Mouse (Mus musculus) olfactory bulb, adult 2 months (tissue): ENCODE measurements around the gene Maz. TPM values are rescaled to one million over a fixed set of nuclear protein-coding genes. Genes with fewer than 3 reads are reported as not detected.

Experiments used
- H3K27ac ChIP-seq: fragments of 200-500 bp; 2 replicates; pipeline ENCODE4 v1.5.1; 2012; ENCODE audit warnings: low read depth, low read length; ENCODE audit not compliant: insufficient read depth
- H3K4me1 ChIP-seq: fragments of 200-500 bp; 2 replicates; pipeline ENCODE4 v1.6.1; 2012; ENCODE audit warnings: low read length; ENCODE audit not compliant: control insufficient read depth, insufficient read depth
- H3K4me3 ChIP-seq: fragments of 200-500 bp; 2 replicates; pipeline ENCODE4 v1.5.1; 2012; ENCODE audit warnings: mild to moderate bottlenecking, low read depth, low read length, moderate library complexity; ENCODE audit not compliant: insufficient read depth
- CTCF ChIP-seq: fragments of 200-500 bp; IDR thresholded peaks from 2 replicates; pipeline ENCODE4 v1.5.1; 2012; ENCODE audit warnings: low read depth, mild to moderate bottlenecking, low read length, moderate library complexity; ENCODE audit not compliant: insufficient read depth
- POLR2A ChIP-seq: fragments of 200-500 bp; IDR thresholded peaks from 2 replicates; pipeline ENCODE4 v1.6.1; 2012; ENCODE audit warnings: mild to moderate bottlenecking, low read depth, low read length, moderate library complexity; ENCODE audit not compliant: insufficient read depth
- WGBS: fragments of 180-500 bp; shearing (Covaris S2); methylation state at CpG from one replicate; pipeline ENCODE4 v1.1.7; 2018; 5-methylcytosine and 5-hydroxymethylcytosine counted together
- polyA plus RNA-seq: library from polyadenylated mRNA; stranded (reverse); fragments of >200 nt; gene quantifications from 2 replicates; pipeline ENCODE4 v1.2.4, GENCODE M21; 2012; ENCODE audit warnings: low replicate concordance; ENCODE audit not compliant: missing spikeins, insufficient read depth, insufficient read length

The Maz gene
- polyA plus RNA-seq, 1 experiment: 437 TPM

DNA sequence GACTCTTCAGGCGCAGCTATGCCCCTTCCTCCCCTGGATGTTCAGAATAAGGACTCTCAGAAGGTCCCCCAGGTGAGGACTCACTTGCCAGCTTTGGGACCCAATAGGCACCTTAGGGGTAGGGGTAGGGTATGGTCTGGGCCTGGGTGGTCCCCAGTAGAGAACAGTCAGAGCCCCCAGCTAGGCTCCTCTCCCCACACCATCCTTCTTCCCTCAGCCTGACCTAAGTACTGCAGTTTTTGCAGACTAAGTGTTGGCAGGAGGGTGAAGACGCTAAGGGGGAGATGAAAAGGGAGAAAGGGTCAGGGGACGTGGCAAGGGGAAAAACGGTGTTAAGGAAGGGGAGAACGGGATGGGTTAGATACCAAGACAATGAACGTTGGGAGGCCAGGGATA, 8.9 kb downstream of the Maz start:
- no peak overlapping the region for H3K4me3 ChIP-seq
- 0 out of 2 replicates have a peak overlapping the region, but pooled peaks have one; percentile 6 for H3K27ac ChIP-seq
- 28% methylated on average over 6 of the region's 6 CpGs for WGBS
- no peak for TF ChIP-seq CTCF
- no peak for TF ChIP-seq POLR2A
- H3K4me1 ChIP-seq: peaks cover 67% of the 10 kb centered on the region

DNA sequence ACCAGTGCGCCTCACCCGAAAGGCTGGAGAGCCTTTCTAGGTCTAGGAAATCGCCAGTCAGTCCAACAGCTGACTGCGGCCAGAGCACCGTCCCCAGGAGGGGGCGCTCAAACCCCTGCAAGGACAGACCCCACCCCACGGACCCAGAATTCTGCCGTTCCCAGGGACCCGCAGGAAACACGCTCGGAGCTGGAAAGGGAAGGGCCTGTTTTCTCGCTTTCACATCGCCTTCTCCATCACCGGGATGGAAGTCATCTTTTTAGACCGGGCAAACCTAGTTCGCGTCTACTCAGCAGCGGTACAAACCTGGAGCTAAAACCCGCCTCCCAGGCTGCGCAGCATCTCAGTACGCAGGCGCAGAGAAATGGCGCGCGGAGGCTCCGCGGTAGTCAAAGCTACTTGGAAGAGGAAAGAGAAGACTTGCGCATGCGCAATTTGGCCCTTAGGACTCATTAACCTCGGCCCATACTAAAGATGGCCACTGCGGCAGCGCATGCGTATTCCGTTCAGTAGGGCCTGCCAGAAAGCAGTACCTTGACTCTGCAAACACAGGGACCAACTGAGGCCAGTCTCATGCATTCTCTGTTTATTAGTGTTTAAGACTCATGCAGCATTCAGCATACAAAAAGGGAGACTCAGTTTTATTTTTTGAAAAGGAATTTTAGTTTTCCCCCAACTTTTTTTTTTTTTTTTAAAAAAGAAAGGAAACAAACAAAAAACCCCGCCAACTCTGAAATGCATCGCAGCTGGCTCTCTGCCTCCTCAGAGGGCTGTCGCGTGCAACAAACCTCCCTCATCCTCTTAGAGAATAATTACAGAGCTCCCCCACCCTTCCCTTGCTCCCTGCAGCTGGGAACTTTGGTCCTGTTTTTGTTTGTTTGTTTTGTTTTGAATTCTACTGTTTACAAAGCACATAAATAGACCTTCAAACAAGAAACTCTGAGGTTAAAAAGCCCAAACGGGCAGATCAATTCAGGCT, 9.6 kb downstream of the Maz start, which contains the start of gene Pagr1a:
Pagr1a (minus strand) TSS at position 382 of the 979 bp plus-strand sequence.
- peak within 1 kb of the TSS; percentile 94 for H3K27ac ChIP-seq
- TF ChIP-seq POLR2A (peak; percentile 78), CTCF (peak; percentile 95)
- peaks cover 62% of the 10 kb centered on the region for H3K4me1 ChIP-seq
- under 1% methylated on average over 39 of the region's 39 CpGs for whole genome bisulfite sequencing
- peak within 1 kb of the TSS; percentile 91 for H3K4me3 ChIP-seq

DNA sequence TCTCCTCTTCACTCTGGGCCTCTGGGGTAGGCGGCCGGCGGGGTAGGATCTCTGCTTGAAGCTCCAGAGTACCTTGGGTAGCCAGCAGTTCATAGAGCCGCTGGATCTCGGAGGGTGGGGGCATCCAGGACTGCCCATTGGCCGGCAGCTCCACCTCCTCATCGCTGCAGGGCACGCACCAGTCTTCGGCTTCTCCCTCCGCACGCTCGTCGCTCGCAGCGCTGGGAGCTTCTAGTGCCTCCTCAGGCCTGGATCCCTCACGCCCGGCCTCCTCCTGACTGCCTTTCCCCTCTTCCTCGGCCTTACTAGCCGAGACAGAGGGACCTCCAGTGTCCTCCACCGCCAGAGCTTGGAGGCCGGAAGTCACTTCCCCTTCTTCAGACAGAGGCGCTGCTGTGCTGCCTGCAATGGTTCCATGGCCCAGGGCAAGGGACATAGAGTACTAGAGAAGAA, 10.3 kb downstream of the Maz start:
- Histone ChIP-seq H3K27ac (peak overlapping the region; percentile 94), H3K4me3 (peak overlapping the region; percentile 91), H3K4me1 (peaks cover 58% of the 10 kb centered on the region)
- TF ChIP-seq POLR2A (no peak), CTCF (no peak)
- 0% methylated on average over 22 of the region's 22 CpGs for WGBS

DNA sequence TGATC, 10.6 kb downstream of the Maz start, which contains the start of gene Pagr1b:
Pagr1b (minus strand) TSS at position 4 of the 5 bp plus-strand sequence.
- Histone ChIP-seq H3K4me1 (peaks cover 56% of the 10 kb centered on the region), H3K4me3 (peak within 1 kb of the TSS; percentile 91), H3K27ac (peak within 1 kb of the TSS; percentile 94)
- TF ChIP-seq CTCF (no peak), POLR2A (no peak)

DNA sequence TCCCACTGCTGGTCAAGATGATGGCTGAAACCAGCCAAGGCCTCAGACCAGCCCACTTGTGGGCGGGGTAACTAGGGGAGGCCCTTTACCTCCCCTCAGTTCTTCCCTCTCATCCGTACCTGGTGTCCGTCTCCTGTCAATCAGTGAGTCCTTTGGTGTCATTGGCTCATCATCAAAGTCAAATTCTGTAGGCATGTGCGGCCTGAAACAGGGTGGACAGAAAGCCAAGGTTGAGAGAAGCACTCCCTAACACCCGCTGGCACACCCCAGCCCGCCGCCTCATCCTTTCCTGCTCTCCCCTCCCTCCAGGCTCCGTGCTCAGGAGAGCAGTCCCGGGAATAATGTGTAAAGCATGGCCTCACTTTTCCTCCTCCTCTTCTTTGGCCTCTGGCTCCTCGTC, 10.8 kb downstream of the Maz start:
- WGBS: 1% methylated on average over 10 of the region's 10 CpGs
- H3K4me3 ChIP-seq: peak overlapping the region; percentile 91
- H3K27ac ChIP-seq: peak overlapping the region; percentile 94
- peaks cover 54% of the 10 kb centered on the region for H3K4me1 ChIP-seq
- TF ChIP-seq POLR2A: no peak
- no peak for TF ChIP-seq CTCF

DNA sequence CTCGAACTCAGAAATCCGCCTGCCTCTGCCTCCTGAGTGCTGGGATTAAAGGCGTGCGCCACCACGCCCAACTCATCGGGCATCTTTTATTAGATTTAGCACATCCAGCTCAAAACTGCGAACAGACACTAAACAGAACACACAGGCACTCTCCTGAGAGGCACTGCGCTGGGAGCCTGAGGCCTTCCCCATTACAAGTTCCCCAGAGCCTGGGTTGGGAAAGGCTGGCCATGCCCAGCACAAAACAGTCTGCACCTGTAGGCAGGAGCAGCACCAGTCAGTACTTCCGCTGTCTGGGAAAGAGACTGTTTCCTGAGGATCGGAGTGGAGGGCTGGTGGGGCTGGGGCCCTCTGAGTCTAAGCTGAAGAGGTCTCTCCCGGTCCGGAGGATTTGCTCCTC, 11.8 kb downstream of the Maz start:
- TF ChIP-seq CTCF (no peak), POLR2A (no peak)
- Histone ChIP-seq H3K27ac (no peak overlapping the region), H3K4me3 (no peak overlapping the region), H3K4me1 (peaks cover 52% of the 10 kb centered on the region)
- 89% methylated on average over 12 of the region's 12 CpGs for WGBS

DNA sequence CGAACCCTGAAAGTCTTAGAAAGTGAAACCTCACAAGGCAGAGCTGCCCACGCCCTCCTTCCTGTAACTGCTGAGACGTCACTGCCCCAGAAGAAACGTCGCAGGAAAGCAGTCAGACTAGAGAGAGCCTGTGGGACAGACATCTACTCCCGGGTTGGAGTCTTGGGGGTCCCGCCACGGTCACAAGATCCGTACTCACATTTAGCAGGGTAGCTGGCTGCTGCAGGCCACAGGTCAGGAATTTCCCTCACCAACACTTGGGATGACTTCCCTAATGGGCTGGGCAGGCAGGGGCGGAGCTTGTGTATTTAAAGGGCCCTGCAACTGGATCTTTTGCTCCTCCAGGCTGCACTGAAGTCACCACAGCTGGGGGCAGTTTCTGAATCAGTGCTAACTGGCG, 12.5 kb downstream of the Maz start, which contains the start of gene Mvp:
Mvp (minus strand) TSS at position 302 of the 400 bp plus-strand sequence.
- Histone ChIP-seq H3K4me1 (peaks cover 45% of the 10 kb centered on the region), H3K27ac (no peak within 1 kb of the TSS), H3K4me3 (peak within 1 kb of the TSS; percentile 43)
- 0 out of 2 replicates have a peak, but pooled peaks have one; percentile 14 for TF ChIP-seq POLR2A
- no peak for TF ChIP-seq CTCF
- WGBS: 67% methylated on average over 11 of the region's 11 CpGs

DNA sequence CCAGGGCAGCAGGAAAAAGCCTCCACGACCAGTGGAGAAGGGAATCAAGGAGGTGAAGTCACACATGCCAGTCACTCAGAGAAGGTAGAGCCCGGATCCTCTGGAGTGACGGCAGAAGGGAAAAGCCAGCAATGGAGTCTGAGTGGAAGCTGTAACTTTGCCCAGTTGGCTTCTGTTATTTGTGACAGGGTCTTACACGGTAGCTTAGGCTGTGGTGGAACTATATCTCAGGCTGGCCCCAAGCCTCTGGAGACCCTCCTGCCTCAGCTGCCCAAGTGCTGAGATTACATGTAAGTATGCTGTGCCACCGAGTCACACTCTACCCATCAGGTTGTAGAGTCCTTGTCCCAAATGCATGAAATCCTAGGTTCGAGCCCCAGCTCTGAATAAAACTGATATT, 13.5 kb downstream of the Maz start:
- WGBS: 97% methylated on average over 6 of the region's 6 CpGs
- no peak for TF ChIP-seq CTCF
- no peak for TF ChIP-seq POLR2A
- Histone ChIP-seq H3K4me3 (no peak overlapping the region), H3K4me1 (peaks cover 40% of the 10 kb centered on the region), H3K27ac (no peak overlapping the region)

DNA sequence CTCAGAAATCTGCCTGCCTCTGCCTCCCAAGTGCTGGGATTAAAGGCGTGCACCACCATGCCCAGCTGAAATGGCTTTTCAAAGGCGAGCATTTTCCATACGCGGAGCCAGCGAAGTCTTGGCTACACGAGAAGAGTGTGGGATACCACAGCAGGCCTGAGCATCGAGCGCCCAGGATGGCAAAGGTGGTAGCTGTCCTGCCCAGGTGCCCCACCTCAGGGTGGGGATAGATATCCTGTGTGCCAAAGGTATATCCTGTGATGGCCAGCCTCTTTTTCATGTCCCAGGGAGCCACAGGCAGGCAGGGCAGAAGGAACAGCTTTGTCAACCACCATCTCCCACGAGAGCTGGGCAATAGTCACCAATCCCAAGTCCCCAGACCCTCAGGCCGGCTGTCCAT, 14.0 kb downstream of the Maz start:
- WGBS: 97% methylated on average over 10 of the region's 10 CpGs
- no peak for TF ChIP-seq CTCF
- TF ChIP-seq POLR2A: no peak

More for the DNA sequence above, 14.0 kb downstream of the Maz start:
- H3K4me1 ChIP-seq: peaks cover 40% of the 10 kb centered on the region
- H3K4me3 ChIP-seq: no peak overlapping the region
- no peak overlapping the region for H3K27ac ChIP-seq
